Mouse (Mus musculus) stomach, postnatal 0 days (tissue): ENCODE measurements around the gene Usp2.

Experiments used
- CTCF ChIP-seq: IDR thresholded peaks from 2 replicates; pipeline ENCODE4 v1.5.1; 2016; ENCODE audit warnings: antibody characterized with exemption, low read depth, mild to moderate bottlenecking, moderate library complexity
- EP300 ChIP-seq: optimal IDR thresholded peaks from 2 replicates; pipeline ENCODE3; 2016; ENCODE audit warnings: antibody characterized with exemption

DNA sequence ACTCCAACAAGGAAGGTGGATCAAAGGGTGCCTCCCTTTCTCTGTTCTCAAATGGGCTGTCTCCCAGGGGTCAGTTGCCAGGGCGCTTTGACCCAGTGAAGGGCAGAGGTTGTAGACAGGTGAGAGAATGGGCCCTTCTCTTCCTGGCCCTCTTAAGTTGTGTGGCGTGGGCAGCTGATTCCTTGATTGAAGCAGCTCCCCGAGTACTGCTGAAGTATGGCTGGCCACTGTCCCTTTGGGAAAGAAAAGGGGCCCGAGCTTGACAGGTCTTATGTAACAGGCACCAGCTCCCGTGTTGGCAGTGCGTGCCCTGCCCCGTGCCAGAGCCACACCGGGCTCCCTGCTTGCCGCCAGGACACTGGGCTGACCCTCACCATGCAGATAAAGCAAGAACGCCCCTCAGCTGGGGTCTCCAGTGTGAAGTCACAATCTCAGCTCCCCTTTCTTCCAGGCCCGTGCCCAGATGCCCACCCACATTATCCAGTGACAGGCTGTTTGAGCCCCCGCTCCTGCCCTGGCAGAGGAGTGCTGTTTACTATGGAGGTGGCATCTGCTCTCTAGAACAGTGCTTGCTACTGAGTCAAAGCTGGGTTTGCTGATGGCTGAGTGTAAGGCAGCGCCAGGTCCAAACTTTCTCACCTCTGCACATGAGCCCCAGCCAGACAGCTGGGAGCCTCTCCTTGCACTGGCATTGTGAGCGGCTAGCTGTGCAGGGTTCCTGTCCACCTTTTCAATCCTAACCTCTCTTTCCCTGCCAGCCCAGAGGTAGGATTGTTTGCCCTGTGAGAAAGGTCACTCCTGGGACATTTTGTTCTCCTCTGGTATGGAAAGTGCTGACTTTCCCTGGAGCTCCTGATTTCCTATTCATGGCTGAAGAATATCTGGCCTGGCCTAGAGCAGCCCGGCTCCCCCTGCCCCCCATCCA is 19.2 kb downstream of the Usp2 start:
- TF ChIP-seq CTCF = no peak
- TF ChIP-seq EP300 = no peak
